Mouse (Mus musculus) bone marrow, adult 2 months (tissue): ENCODE data around the gene Tk2.

ENCODE experiments used
- CTCF ChIP-seq: fragments of 200-500 bp; IDR thresholded peaks from 2 replicates; pipeline ENCODE4 v1.5.1; 2011; ENCODE audit warnings: low read length, control low read depth; ENCODE audit not compliant: control insufficient read depth, insufficient read depth
- POLR2A ChIP-seq: fragments of 200-500 bp; IDR thresholded peaks from 2 replicates; pipeline ENCODE4 v1.6.1; 2011; ENCODE audit warnings: low read depth, mild to moderate bottlenecking, control low read depth, low read length, borderline replicate concordance; ENCODE audit not compliant: control insufficient read depth

GRCm38 (mm10) chr8:104219806-104220205 is 28.6 kb downstream of the Tk2 start:
- no peak for TF ChIP-seq POLR2A
- TF ChIP-seq CTCF = peak; percentile 92
